Mouse (Mus musculus) intestine, embryonic 14.5 days (tissue): ENCODE results near the gene Pdgfd. TPM values are rescaled to one million over a fixed set of nuclear protein-coding genes. Genes with fewer than 3 reads are reported as not detected.
A peak's percentile ranks its signal among the peaks of the same experiment; 100 is the strongest.

Source experiments
- ATAC-seq: fragments of 200-750 bp; cut with Nextera tagmentation; replicated peaks from 2 replicates; pipeline ENCODE4 v1.8.0; 2017; ENCODE audit warnings: low read depth, moderate number of reproducible peaks, moderate TSS enrichment, moderate library complexity; ENCODE audit not compliant: low FRiP score, low TSS enrichment
- DNase-seq: peaks from one replicate; pipeline ENCODE4 v3.0.0-alpha.2; 2018; ENCODE audit warnings: low spot score
- H3K27ac ChIP-seq: fragments of 300-500 bp; sonication (generic); 2 replicates; pipeline ENCODE4 v1.5.1; 2014; ENCODE audit warnings: low read depth, mild to moderate bottlenecking, control low read depth
- H3K27me3 ChIP-seq: fragments of 300-500 bp; sonication (generic); replicated peaks from 2 replicates; pipeline ENCODE4 v1.6.1; 2014; ENCODE audit warnings: low read length, control low read depth; ENCODE audit not compliant: control insufficient read depth, insufficient read depth
- H3K36me3 ChIP-seq: fragments of 300-500 bp; sonication (generic); 2 replicates; pipeline ENCODE4 v1.6.1; 2014; ENCODE audit warnings: low read length, control low read depth; ENCODE audit not compliant: control insufficient read depth, insufficient read depth
- H3K4me1 ChIP-seq: fragments of 300-500 bp; sonication (generic); replicated peaks from 2 replicates; pipeline ENCODE4 v1.6.1; 2014; ENCODE audit warnings: low read length, control low read depth, mixed read lengths; ENCODE audit not compliant: control insufficient read depth, insufficient read depth
- H3K4me2 ChIP-seq: fragments of 300-500 bp; sonication (generic); 2 replicates; pipeline ENCODE4 v1.6.1; 2014; ENCODE audit warnings: low read length
- H3K4me3 ChIP-seq: fragments of 300-500 bp; sonication (generic); 2 replicates; pipeline ENCODE4 v1.5.1; 2014; ENCODE audit warnings: low read depth, low read length, control low read depth, mixed read lengths
- H3K9ac ChIP-seq: fragments of 300-500 bp; sonication (generic); 2 replicates; pipeline ENCODE4 v1.6.1; 2014; ENCODE audit warnings: mild to moderate bottlenecking, low read length
- H3K9me3 ChIP-seq: fragments of 300-500 bp; sonication (generic); 2 replicates; pipeline ENCODE4 v1.6.1; 2016; ENCODE audit warnings: low read length, control low read depth; ENCODE audit not compliant: control insufficient read depth
- WGBS: fragments of 180-500 bp; shearing (Covaris S2); extraction: QIAGEN DNeasy Blood & Tissue Kit; methylation state at CpG from one replicate; pipeline ENCODE4 v1.1.7; 2014; 5-methylcytosine and 5-hydroxymethylcytosine counted together
- polyA plus RNA-seq: library from polyadenylated mRNA; unstranded; fragments of >200 nt; fragmentation: Nextera tagmentation; extraction: Ambion mirVana; gene quantifications from 2 replicates; pipeline ENCODE4 v1.2.1, GENCODE M21; 2014

Pdgfd gene
- polyA plus RNA-seq, 1 experiment from 2014 or later: 7.9 TPM

GRCm38 (mm10) chr9:6336236-6336635 is 167.9 kb downstream of the Pdgfd start:
- no peak overlapping the region for H3K9ac ChIP-seq
- H3K36me3 ChIP-seq: no peaks in the 10 kb centered on the region

GRCm38 (mm10) chr9:6337891-6338290 is 169.5 kb downstream of the Pdgfd start:
- no peak overlapping the region for H3K4me2 ChIP-seq
- H3K4me1 ChIP-seq: no peaks in the 10 kb centered on the region
- no peaks in the 10 kb centered on the region for H3K36me3 ChIP-seq
- H3K9me3 ChIP-seq: no peaks in the 10 kb centered on the region
- no peaks in the 10 kb centered on the region for H3K27me3 ChIP-seq
- ATAC-seq (no peak), DNase-seq (no peak)
- no peak overlapping the region for H3K27ac ChIP-seq
- H3K4me3 ChIP-seq: no peak overlapping the region
- H3K9ac ChIP-seq: no peak overlapping the region
- 84% methylated on average over 2 of the region's 2 CpGs for WGBS

More at GRCm38 (mm10) chr9:6336236-6336635, 167.9 kb downstream of the Pdgfd start:
- Histone ChIP-seq H3K4me1 (no peaks in the 10 kb centered on the region), H3K4me2 (no peak overlapping the region), H3K9me3 (no peaks in the 10 kb centered on the region), H3K27me3 (no peaks in the 10 kb centered on the region), H3K4me3 (no peak overlapping the region), H3K27ac (no peak overlapping the region)
- DNase-seq (no peak), ATAC-seq (no peak)
- WGBS: 45% methylated on average over 2 of the region's 2 CpGs

- Histone ChIP-seq H3K27ac (no peak overlapping the region), H3K9ac (no peak overlapping the region), H3K4me1 (no peaks in the 10 kb centered on the region), H3K4me3 (no peak overlapping the region), H3K4me2 (no peak overlapping the region), H3K9me3 (no peaks in the 10 kb centered on the region), H3K27me3 (no peaks in the 10 kb centered on the region), H3K36me3 (no peaks in the 10 kb centered on the region)
- ATAC-seq: no peak
- 87% methylated on average over 3 of the region's 3 CpGs for WGBS
- no peak for DNase-seq
Measured at GRCm38 (mm10) chr9:6338344-6338743, 170.0 kb downstream of the Pdgfd start.

DNA sequence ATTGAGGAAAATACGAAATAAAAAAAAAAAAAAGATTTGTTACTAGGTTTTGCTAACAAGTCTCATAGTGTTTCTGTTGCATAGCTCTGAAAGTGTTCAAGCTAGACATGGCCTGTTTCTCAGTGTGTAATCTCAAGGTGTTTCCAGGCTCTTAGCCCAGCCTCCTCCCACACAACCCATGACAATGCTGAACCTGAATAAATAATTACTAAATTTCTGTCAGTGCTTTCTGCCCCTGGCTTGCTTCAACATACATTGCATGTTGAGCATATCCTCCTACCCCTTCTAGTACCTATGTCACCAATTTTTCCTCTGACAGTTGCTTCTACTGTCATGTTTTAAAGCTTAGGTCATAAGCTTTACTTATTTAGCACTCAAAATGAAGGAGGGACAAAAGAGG is 171.0 kb downstream of the Pdgfd start:
- 93% methylated on average over 1 of the region's 1 CpGs for WGBS

GRCm38 (mm10) chr9:6340750-6341149 is 172.4 kb downstream of the Pdgfd start:
- no peak overlapping the region for H3K4me2 ChIP-seq
- no peak for ATAC-seq
- H3K27me3 ChIP-seq: no peaks in the 10 kb centered on the region
- no peak for DNase-seq
- no peak overlapping the region for H3K27ac ChIP-seq
- no peak overlapping the region for H3K4me3 ChIP-seq
- no peaks in the 10 kb centered on the region for H3K36me3 ChIP-seq
- no peak overlapping the region for H3K9ac ChIP-seq
- H3K9me3 ChIP-seq: no peaks in the 10 kb centered on the region
- peaks cover 7% of the 10 kb centered on the region; the same call in 1 of the 2 replicates for H3K4me1 ChIP-seq

More for the DNA sequence above, 171.0 kb downstream of the Pdgfd start:
- no peaks in the 10 kb centered on the region for H3K9me3 ChIP-seq
- H3K27ac ChIP-seq: no peak overlapping the region
- no peak overlapping the region for H3K4me2 ChIP-seq
- no peak overlapping the region for H3K9ac ChIP-seq
- no peak for DNase-seq
- peaks cover 1% of the 10 kb centered on the region; the same call in 1 of the 2 replicates for H3K4me1 ChIP-seq
- H3K4me3 ChIP-seq: no peak overlapping the region
- H3K27me3 ChIP-seq: no peaks in the 10 kb centered on the region
- H3K36me3 ChIP-seq: no peaks in the 10 kb centered on the region
- ATAC-seq: no peak

GRCm38 (mm10) chr9:6342854-6343253 is 174.5 kb downstream of the Pdgfd start:
- 91% methylated on average over 10 of the region's 10 CpGs for WGBS
- ATAC-seq: no peak
- H3K4me1 ChIP-seq: peaks cover 7% of the 10 kb centered on the region; the same call in 1 of the 2 replicates

GRCm38 (mm10) chr9:6344514-6344913 is 176.1 kb downstream of the Pdgfd start:
- no peaks in the 10 kb centered on the region for H3K9me3 ChIP-seq
- no peak overlapping the region for H3K9ac ChIP-seq
- H3K4me3 ChIP-seq: no peak overlapping the region
- no peaks in the 10 kb centered on the region for H3K27me3 ChIP-seq
- H3K36me3 ChIP-seq: no peaks in the 10 kb centered on the region
- H3K4me1 ChIP-seq: peaks cover 7% of the 10 kb centered on the region; the same call in 1 of the 2 replicates
- 63% methylated on average over 2 of the region's 2 CpGs for WGBS
- H3K4me2 ChIP-seq: no peak overlapping the region
- H3K27ac ChIP-seq: no peak overlapping the region
- ATAC-seq: no peak
- DNase-seq: no peak

More at GRCm38 (mm10) chr9:6342854-6343253, 174.5 kb downstream of the Pdgfd start:
- DNase-seq: no peak
- H3K27ac ChIP-seq: no peak overlapping the region
- H3K27me3 ChIP-seq: no peaks in the 10 kb centered on the region
- H3K4me3 ChIP-seq: no peak overlapping the region
- H3K36me3 ChIP-seq: no peaks in the 10 kb centered on the region
- no peaks in the 10 kb centered on the region for H3K9me3 ChIP-seq
- no peak overlapping the region for H3K9ac ChIP-seq
- H3K4me2 ChIP-seq: no peak overlapping the region

- no peaks in the 10 kb centered on the region for H3K36me3 ChIP-seq
- peaks cover 7% of the 10 kb centered on the region; the same call in 1 of the 2 replicates for H3K4me1 ChIP-seq
- H3K9me3 ChIP-seq: no peaks in the 10 kb centered on the region
- no peak for DNase-seq
- no peak overlapping the region for H3K4me3 ChIP-seq
- H3K27me3 ChIP-seq: no peaks in the 10 kb centered on the region
- 37% methylated on average over 4 of the region's 4 CpGs for WGBS
- no peak overlapping the region for H3K9ac ChIP-seq
- ATAC-seq: peak; percentile 76
- H3K4me2 ChIP-seq: no peak overlapping the region
- no peak overlapping the region for H3K27ac ChIP-seq
Measured at GRCm38 (mm10) chr9:6344924-6345323, 176.5 kb downstream of the Pdgfd start.

DNA sequence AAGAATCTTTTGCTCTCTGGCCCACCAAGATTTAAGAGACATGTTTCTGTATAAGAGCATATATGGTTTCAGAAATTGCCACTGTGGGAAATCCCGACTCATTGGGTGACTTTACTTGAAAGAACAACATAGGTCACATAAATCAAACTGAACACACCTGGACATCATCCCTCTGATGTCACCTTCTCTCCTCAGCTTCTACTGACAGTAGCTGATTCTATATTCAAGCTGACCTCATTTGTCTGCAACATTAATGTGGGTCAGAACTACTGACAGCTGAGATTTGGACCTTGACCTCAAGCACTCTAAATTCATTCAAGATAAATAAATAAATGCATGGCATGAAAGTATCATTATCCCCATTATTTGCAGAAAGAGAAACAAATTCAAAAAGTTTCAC is 177.0 kb downstream of the Pdgfd start:
- ATAC-seq: 0 out of 2 replicates have a peak, but pooled peaks have one; percentile 12
- no peak for DNase-seq
- Histone ChIP-seq H3K4me3 (no peak overlapping the region), H3K36me3 (no peaks in the 10 kb centered on the region), H3K27me3 (no peaks in the 10 kb centered on the region), H3K9ac (no peak overlapping the region), H3K4me1 (peaks cover 7% of the 10 kb centered on the region; the same call in 1 of the 2 replicates), H3K4me2 (no peak overlapping the region), H3K9me3 (no peaks in the 10 kb centered on the region), H3K27ac (no peak overlapping the region)
- WGBS: 40% methylated on average over 1 of the region's 1 CpGs
